Mouse (Mus musculus): ENCODE data around the gene Nmrk1. TPM values are rescaled to one million over a fixed set of nuclear protein-coding genes. Genes with fewer than 3 reads are reported as not detected.
A peak's percentile ranks its signal among the peaks of the same experiment; 100 is the strongest.

Gene Nmrk1
- total RNA-seq, 2 experiments from 2014 or later: 8.6 to 10.3 TPM

DNA sequence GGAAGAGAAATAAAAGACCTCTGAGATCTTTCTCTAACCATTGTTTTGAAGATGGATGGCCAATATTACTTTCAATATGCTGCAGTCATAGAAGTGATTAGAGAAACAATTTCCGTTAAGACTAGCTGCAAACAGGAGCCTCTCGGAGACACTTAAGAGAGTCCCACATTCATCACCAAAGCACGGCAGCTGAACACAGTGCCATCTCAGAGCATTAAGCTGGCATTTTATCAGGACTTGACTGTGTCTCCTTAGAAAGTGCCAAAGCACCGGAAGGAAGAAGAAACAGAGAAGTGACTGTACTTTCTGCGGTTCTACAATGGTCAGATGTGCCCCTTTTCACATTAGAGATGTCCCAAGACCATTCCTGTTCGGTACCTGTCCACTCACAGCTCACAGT, 34.0 kb upstream of the Nmrk1 start:
- Histone ChIP-seq H3K4me3 (no peak overlapping the region), H3K27ac (no peak overlapping the region)
- no peak for TF ChIP-seq CTCF (conservative IDR thresholded peaks at IDR 0.05)
- no peak for DNase-seq (ENCODE audit: low spot score in 2 of 2)

GRCm38 (mm10) chr19:18598265-18598926, 33.4 kb upstream of the Nmrk1 start:
- Histone ChIP-seq H3K4me3 (no peak overlapping the region), H3K27ac (no peak overlapping the region)
- no peak for DNase-seq (ENCODE audit: low spot score in 2 of 2)
- TF ChIP-seq CTCF (conservative IDR thresholded peaks at IDR 0.05): no peak

GRCm38 (mm10) chr19:18599051-18599450, 32.7 kb upstream of the Nmrk1 start:
- no peak for DNase-seq (ENCODE audit: low spot score in 2 of 2)

GRCm38 (mm10) chr19:18599650-18600049, 32.1 kb upstream of the Nmrk1 start:
- no peak for DNase-seq (ENCODE audit: low spot score in 2 of 2)
- no peak overlapping the region for H3K27ac ChIP-seq
- no peak overlapping the region for H3K4me3 ChIP-seq
- TF ChIP-seq CTCF (conservative IDR thresholded peaks at IDR 0.05): no peak

More at GRCm38 (mm10) chr19:18599051-18599450, 32.7 kb upstream of the Nmrk1 start:
- H3K4me3 ChIP-seq: no peak overlapping the region
- no peak for TF ChIP-seq CTCF (conservative IDR thresholded peaks at IDR 0.05)
- no peak overlapping the region for H3K27ac ChIP-seq

- Histone ChIP-seq H3K27ac (no peak overlapping the region), H3K4me3 (no peak overlapping the region)
- no peak for DNase-seq (ENCODE audit: low spot score in 2 of 2)
- TF ChIP-seq CTCF (conservative IDR thresholded peaks at IDR 0.05): no peak
Measured at GRCm38 (mm10) chr19:18600611-18601010, 31.1 kb upstream of the Nmrk1 start.

DNA sequence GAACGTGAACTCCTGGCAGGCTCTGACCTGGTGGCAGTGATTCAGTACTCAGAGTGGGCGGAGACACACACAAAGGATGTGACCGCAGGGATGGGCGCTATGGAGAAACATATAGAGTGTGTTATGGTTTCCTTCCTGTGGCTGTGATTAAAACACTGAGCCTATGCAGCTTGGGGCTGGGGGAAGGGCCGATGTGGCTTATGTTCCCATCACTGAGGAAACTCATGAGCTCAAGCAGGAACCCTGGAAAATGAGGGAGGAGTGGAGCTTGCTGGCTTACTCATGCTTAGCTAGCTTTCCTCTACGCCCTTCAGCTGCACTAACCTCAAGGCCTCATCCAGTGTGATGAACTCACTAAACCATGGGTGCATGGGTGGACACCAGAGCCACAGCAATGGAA, 28.7 kb upstream of the Nmrk1 start:
- no peak for TF ChIP-seq CTCF (conservative IDR thresholded peaks at IDR 0.05)
- Histone ChIP-seq H3K27ac (no peak overlapping the region), H3K4me3 (no peak overlapping the region)
- no peak for DNase-seq (ENCODE audit: low spot score in 2 of 2)

- TF ChIP-seq CTCF (conservative IDR thresholded peaks at IDR 0.05): no peak
- Histone ChIP-seq H3K27ac (no peak overlapping the region), H3K4me3 (no peak overlapping the region)
- no peak for DNase-seq (ENCODE audit: low spot score in 2 of 2)
Measured at GRCm38 (mm10) chr19:18607907-18608306, 23.8 kb upstream of the Nmrk1 start.

DNA sequence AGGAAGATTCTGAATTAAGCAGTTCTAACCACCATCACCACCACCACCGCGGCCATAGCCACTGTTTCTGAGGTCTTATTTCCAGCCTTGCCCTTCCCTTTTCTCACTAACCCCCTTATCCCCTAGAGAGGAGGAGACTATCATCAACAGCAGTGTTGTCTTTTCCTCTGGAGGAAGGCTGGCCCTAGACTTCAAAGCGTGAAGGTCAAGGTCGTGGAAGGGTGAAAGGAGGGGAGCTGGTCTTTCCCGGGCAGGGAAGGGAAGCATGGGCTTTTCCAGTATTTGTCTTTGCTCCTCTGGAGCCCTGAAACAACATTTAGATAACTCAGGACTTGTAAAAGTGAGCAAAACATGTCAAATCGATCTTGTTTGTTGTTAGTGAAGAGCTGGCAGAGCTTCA, 22.8 kb upstream of the Nmrk1 start:
- no peak for TF ChIP-seq CTCF (conservative IDR thresholded peaks at IDR 0.05)
- no peak overlapping the region for H3K4me3 ChIP-seq
- H3K27ac ChIP-seq: no peak overlapping the region
- no peak for DNase-seq (ENCODE audit: low spot score in 2 of 2)

GRCm38 (mm10) chr19:18614337-18614736, 17.4 kb upstream of the Nmrk1 start:
- DNase-seq (ENCODE audit: low spot score in 2 of 2): no peak
- no peak overlapping the region for H3K27ac ChIP-seq
- no peak overlapping the region for H3K4me3 ChIP-seq
- no peak for TF ChIP-seq CTCF (conservative IDR thresholded peaks at IDR 0.05)

GRCm38 (mm10) chr19:18615680-18616240, 16.0 kb upstream of the Nmrk1 start:
- Histone ChIP-seq H3K27ac (peak overlapping the region; percentile 71), H3K4me3 (no peak overlapping the region; the same call in 1 of the 2 replicates)
- no peak for DNase-seq (ENCODE audit: low spot score in 2 of 2)
- TF ChIP-seq CTCF (conservative IDR thresholded peaks at IDR 0.05): no peak

DNA sequence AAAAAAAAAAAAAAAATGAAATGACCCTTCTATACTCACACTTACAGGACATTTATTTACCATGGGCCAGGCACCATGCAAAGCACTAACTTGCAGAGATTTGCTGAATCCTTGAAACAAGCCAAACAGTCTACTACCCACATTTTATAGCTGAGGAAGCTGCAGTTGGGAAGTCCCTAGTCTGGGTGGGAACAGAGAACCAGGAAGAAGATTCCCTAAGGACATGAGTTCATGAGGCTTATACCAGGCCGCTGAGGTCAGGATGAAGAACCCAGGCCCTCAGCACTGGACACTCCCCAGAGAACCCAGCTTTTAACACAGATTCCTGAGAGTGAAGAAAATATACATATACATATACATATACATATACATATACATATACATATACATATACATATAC, 14.2 kb upstream of the Nmrk1 start:
- Histone ChIP-seq H3K4me3 (no peak overlapping the region), H3K27ac (no peak overlapping the region)
- no peak for TF ChIP-seq CTCF (conservative IDR thresholded peaks at IDR 0.05)
- DNase-seq (ENCODE audit: low spot score in 2 of 2): no peak

DNA sequence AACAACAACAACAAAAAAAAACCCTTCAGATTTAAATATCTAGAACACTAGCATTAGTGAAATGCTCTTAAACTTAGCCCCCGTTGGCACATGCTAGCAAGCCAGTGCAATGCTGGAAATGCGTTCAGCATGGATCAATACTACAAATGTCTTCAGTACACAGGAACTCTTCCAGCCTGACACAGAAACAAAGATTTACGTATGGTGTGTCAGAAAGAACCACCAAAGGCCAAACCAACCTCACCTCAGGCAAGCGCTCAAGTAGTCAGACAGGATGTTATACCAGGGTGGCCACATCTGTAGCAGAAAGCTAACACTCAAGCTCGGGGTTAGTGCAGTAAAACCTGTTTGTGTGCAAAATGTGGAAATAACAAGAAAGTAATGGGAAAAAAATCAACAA, 12.7 kb upstream of the Nmrk1 start:
- Histone ChIP-seq H3K4me3 (no peak overlapping the region), H3K27ac (no peak overlapping the region)
- no peak for TF ChIP-seq CTCF (conservative IDR thresholded peaks at IDR 0.05)
- no peak for DNase-seq (ENCODE audit: low spot score in 2 of 2)

DNA sequence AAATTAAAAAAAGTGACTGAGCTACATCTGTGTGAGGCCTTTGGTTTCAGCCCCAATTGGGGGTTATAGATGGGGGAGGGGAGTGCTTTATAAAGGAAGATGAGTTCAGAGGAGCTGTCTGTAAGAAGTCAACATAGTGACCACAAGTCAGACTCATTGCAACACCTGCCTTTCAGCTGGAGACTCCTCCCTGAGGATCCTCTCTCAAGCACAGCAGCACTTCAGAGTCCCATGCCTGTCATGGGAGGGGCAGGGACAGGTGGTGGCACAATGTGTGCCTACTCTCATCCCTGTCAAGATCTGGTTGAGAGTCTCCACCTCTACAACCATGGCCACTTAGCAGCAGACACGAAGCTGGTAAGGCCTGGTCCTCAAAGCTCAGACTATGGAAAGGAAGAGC, 12.1 kb upstream of the Nmrk1 start:
- TF ChIP-seq CTCF (conservative IDR thresholded peaks at IDR 0.05): no peak
- H3K4me3 ChIP-seq: no peak overlapping the region
- no peak overlapping the region for H3K27ac ChIP-seq
- no peak for DNase-seq (ENCODE audit: low spot score in 2 of 2)

GRCm38 (mm10) chr19:18623894-18624293, 7.9 kb upstream of the Nmrk1 start:
- Histone ChIP-seq H3K27ac (no peak overlapping the region), H3K4me3 (no peak overlapping the region)
- DNase-seq (ENCODE audit: low spot score in 2 of 2): no peak
- no peak for TF ChIP-seq CTCF (conservative IDR thresholded peaks at IDR 0.05)
